Mouse (Mus musculus): ENCODE data around the gene Sp3.
"Not testable (repeated sequence)": the region's sequence is repeated elsewhere in the genome, so short reads cannot be mapped to it uniquely, and the experiment has no call there.

Sp3 gene

DNA sequence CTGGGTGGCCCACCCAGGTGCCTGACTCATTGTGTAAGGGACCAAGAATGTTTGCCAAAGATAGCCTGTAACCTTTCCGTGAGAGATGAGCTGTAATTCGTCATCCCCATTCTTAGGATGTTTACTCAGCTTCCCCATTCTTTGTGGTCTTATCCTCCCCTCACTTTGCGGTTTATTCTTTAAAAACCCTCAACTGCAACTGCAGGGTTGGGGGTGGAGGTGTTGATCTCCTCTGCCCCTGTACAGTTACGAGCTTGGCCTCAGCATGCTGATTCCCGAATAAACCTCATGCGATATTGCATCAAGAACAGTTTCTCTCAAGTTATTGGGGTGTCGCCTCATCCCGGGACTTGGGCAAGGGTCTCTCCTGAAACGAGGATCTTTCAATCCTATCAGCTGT is 8.7 kb upstream of the Sp3 start:
- DNase-seq, result not testable (repeated sequence)

DNA sequence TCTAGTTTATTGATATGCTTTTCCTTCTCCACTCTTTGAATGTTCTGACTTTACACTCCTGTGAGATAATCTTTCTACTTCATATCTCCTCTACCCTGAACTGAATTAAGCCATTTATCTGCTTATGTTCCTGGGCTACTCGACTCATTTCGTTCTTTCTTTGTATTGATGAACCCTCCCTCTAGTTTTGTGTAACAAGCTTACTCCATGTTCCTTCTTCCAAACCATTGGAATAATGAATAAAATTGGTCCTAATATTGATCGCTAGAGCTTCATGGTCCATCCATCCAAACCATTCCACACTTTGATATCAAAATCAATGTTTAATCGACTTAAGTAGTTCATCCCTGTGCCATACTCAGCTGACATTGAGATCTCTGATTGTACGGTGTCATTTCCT is 6.4 kb upstream of the Sp3 start, which contains the start of gene Gm11084:
Gene Gm11084 (minus strand): TSS at position 101 of the 400 bp plus-strand sequence.
- no peak for DNase-seq

DNA sequence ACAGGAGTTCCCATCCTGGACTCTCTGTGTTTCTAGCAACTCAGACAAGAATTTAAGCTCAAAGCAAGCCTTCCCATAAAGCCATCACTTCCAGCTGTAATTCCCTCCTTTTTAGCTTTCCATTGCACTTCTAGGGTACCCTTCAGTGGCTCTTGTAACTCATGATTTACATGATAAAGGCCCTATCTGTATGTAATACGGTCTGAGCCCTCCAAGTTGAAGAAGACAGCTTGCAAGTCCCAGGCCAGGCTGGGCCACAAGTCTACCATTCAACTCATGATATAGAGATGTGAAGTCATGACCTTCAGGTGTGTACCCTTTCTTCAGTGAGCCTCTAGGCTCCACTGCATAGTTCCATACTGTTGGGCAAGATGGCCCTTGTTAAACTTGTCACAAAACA is 5.3 kb upstream of the Sp3 start:
- no peak for DNase-seq

DNA sequence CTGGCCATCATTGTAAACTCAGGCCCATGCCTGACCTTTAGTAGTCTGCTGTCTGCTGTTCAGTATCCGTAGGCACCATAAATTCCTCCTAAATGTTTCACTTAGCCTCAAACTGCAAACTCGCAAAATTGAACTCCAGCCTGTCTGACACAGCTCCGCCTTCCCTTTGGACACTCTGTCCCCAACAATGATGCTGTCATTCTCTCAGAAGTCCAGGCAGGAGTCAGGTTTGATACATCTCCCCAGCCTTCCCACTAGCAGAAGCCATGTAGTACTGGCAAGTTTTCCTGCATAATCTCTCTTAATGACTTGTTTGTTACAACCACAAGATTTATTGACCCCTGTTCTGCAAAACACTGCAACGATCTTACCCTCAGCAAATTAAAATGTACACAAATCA is 4.6 kb upstream of the Sp3 start:
- no peak for DNase-seq

DNA sequence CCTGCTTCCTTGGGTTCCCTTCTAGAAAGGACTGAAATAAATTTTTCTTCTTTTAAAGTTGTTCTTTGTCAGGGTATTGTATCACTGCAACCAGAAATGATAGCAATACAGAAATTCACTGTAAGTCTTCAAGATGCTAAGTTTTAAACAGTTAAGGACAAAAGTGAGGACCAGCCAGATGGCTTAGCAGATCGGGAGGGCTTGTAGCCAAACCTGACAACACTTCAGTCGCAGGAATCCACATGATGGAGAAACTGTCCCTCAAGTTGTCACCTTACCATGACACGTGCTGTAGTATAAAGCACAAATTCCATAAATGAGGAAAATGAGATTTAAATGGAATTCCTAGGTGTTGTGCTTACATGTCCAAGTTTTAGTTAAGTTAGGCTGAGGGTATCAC is 3.0 kb upstream of the Sp3 start:
- DNase-seq, result no peak

DNA sequence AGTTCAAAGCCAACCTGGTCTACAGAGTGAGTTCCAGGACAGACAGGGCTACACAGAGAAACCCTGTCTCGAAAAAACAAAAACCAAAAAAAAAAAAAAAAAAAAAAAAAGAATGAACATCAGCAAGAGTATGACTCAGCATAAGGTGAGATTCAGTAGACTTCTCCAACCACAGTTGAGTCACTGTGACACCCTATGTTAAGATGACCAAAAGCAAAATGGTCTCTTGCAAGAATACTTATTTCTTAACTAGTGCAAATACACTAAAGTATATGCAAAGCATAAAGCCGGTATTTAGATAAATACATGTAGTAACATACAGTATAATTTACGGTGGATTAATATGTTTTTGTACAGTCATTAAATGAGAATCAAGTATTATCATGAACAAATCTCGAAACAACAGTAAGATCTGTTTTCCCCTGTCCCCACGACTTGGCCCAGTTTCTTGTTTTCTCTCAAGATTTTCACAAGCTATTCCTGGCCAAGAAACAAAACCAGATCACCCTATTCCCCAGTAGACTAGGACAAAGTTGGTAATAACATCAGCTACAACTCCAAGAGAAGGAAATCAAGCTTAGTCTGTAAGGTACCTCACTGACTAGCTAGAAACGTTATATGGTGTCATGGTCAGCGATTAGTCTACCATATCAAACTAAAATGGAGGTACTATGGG is 2.0 kb upstream of the Sp3 start:
- DNase-seq, result no peak

DNA sequence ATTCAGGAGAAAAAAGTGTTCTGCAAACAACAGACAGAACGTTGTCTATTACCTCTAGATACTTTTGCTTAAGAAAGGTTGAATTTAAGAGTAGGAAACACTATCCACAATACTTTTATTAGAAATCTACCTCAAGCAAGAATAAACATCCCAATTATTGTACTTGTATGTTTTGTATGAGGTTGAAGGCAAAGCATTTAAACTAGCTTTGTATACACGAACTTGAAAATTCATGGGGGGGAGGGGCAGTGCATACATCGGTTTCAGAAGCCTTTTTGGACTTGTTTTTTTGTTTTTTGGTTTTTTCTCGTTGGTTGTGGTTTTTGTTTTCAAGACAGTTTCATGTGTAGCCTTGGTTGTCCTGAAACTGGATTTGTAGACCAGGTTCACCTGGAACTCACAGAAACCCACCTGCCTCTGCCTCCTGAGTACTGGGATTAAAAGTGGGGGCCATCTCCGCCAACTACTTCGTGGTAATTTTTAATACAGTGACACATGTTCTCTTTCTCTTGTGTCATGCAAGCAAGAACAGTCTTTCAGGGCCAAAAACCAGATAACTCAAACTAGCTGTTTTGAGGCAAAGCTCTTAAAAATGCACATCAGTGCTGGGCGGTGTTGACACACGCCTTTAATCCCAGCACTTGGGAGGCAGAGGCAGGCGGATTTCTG is 1.3 kb upstream of the Sp3 start:
- DNase-seq, result no peak

DNA sequence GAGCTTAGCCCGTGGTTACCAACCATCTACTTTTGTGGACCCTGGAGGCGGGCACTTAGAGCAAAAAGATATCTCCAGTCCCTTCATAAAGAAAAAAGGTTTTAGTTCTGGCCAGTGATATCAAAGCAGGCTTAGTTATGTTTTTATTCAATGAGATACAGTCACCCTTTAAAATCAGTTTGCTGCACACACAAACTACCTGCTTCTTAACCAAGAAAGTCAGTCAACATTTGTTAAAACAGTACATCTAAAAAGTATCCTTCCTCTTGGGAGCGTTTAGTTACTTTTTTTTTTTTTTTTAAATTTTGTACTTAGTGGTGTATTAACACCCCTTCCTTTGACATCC is 802 bp upstream of the Sp3 start:
- DNase-seq, result no peak

DNA sequence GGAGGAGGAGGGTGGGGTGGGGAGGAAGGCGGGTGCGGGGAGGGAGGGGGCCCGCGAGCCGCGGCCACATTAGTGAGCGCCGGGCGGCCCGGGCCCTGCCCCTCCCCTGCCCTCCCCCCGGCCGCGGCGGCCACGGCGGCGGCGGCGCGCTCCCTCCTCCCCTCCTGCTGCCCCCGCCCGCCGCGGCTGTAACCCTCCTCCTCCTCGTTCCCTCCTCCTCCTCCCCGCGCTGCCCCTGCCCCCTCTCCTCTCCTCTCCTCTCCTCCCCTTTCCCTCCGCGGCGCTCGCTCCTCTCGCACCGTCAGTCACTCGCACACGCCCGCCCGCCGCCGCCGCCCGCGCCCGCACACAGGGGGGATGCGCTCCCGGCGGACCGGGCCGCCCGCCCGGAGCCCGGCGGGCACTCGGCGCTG is 581 bp downstream of the Sp3 start:
- DNase-seq, result peak; percentile 78

DNA sequence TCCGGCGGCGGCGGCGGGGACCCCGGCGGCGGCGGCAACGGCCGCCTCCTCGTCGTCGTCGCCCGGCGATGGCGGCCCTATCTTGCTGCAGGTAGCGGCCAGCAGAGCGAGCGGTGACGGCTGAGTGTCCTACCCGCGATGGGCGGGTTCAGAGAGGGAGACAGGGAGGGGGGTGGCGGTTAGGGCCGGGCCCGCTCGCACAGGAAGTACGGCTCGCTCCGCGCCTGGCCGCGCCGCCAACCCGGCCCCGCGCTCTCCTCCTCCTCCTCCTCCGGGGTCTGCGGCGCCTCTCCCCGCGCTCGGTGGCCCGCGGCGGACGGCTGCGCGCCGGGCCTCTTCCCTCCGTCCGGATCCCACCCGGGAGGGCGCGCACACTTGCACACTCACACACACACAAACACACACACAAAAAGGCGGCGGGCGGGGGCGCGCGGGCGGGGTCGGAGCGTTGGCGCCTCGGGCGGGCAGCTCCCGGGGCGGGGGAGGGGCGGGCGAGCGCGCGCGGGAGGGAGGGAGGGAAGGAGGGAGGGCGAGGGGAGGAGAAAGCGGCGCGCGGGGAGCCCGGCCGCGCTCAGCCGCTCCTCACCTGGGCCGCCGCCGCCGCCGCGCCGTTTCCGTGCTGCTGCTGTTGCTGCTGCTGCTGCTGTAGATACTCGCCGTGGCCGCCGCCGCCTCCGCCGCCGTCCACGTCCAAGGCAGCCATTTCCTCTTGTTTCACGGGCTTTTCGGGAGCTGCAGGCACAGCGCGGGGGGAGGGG is 1.2 kb downstream of the Sp3 start:
- DNase-seq, result peak; percentile 88

DNA sequence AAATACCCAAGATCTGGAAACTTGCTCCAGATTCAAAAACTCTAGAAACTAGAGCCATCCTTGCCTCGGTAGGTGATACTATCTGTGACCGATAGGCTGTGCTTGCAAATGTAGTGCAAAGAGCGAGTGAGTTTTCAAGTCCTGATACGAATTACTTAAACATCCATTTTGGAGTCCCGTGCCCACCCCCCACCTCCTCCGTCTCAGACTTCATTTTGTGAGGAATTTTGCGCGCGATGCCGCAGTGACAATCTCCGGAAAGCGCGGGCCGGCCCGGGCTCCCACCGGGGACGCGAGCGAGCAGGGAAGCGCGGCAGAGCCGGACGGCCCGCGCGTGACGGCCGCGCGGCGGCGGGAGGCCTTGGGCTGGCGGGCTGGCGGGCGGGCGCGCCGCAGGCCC is 1.8 kb downstream of the Sp3 start:
- DNase-seq, result no peak

DNA sequence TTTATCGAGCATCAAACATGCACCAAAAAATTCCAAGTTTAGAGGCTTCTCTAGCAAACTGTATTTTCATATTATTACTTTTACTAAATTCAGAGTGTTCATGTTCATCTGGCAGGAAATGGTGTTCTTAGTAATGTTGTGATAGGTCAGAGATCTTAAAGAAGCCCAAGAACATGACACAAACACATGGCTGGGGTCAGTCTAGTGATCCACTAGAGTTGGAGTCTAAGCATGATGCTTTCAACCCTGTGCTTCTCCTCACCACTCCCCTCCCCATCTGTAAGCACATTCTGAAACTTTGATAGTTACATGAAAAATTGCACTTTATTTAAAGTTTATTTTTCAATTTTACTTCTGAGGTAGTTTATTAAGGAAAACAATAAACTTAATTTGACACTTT is 3.0 kb downstream of the Sp3 start:
- DNase-seq, result no peak

DNA sequence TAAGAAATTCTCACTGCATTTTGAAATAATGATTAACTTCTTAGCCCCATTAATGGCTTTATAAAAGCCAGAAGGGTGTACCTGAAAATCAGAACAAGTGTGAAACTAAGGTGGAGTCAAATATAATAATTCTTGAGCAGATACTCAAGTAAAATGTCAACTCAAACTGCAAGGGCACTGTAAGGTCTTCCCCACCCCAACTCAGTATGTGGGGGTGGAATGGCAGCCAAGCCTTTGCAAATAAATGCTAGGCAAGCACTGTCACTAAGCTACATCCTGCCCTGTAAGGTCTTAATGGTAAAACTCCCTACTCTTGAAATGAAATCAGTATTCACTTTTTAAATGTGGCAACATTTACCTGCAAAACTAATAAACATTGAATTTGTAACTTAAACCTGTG is 4.2 kb downstream of the Sp3 start:
- DNase-seq, result no peak

DNA sequence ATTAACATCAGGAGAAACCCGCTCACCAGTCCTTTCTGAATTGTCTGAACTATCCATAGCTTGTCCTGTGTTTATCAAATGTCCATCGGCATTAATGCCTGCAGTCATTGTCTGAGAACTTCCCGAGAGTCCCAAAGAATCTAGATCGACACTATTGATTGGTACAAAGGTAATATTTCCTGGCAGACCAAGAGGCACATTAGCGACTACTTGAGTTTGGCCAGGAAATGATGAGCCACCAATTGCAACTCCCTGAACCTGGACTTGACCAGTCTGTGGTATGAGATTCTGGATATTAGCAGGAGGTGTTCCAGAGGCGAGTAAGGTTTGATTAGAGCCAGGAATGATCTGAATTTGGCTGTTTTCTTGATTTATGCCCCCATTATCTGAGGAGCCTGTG is 9.4 kb downstream of the Sp3 start:
- DNase-seq, result no peak

DNA sequence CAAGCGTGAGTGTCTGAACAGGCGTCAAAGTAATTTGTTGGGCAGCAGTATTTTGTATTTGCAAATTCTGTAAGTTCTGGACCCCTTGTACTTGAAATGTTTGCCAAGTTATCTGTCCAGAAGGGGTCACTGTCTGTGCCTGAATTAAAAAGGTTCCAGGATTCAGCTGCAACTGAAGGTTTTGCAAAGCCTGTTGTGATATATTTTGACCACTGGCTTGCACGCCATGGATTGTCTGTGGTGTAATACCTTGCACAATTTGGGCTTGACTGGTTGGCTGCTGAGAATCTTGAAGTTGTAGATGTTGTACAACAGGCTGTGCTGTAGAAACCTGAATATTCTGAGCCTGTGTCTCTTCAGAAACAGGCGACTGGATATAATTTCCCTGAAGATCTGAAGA is 9.9 kb downstream of the Sp3 start:
- DNase-seq, result no peak

DNA sequence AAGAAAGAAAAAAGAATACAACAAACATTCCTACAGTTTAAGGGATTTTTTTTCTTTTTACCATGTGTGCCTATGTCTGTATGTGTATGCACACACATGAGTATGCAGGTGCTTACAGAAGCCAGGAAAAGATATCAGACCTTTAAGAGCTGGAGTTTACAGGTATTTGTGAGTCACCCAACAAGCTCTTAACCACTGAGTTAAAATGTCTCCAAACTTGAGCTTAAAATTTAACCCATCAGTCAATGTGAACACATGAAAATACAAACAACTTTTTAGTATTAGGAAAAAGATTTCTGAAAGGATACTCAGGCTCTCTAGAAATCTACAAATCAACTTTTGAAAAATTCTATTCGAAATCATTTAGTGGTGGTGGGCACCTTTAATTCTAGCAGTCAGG is 11.7 kb downstream of the Sp3 start:
- DNase-seq, result no peak

DNA sequence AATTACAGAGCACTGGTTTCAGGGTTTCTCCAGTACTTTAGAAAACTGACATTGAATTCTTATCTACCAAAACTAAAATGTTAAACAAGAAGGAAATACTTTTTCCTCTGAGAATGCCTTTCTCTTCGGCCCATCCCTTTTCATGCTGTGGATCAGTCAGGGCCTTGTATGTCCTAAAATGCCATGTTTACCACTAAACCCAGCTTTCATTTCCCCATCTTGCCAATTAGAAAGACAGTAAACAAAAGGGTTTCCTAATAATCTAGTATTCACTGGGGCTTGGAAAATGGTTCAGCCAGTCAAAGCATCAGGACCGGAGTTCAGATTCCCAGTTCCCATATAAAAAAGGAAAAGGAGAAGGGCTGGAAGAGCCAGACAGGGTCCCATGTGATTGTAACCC is 14.8 kb downstream of the Sp3 start:
- DNase-seq, result no peak

DNA sequence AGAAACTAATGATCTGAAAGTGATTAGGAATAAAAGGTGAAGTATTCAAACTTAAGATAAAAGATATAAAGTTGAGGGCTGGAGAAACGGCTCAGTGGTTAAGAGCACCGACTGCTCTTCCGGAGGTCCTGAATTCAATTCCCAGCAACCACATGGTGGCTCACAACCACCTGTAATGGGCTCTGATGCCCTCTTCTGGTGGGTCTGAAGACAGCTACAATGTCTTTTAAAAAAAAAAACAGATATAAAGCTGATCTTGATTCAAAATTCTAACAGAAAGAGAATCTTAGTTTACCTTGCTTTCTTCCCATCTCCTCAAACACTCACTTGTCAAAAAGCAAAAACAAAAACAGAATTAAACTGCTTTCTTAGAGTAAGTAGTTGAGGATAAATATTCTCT is 23.8 kb downstream of the Sp3 start:
- no peak for DNase-seq

DNA sequence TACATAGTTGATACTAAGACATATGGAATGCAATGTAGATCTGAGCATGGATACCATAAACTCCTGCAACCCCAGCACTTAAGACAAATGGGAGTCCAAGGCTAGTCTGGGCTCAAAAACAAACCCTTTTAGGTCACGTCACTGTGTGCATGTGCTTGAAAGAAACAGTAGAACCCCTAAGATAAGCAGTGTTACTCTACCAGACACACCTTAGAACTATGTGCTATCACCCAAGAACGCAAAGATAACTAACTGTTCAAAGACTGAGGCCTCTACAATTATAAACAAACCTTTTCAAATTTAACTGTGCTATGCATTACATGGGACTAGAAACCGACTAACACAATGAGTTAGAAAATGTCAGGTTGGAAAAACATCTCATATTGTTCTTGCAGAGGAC is 27.3 kb downstream of the Sp3 start:
- DNase-seq, result no peak

DNA sequence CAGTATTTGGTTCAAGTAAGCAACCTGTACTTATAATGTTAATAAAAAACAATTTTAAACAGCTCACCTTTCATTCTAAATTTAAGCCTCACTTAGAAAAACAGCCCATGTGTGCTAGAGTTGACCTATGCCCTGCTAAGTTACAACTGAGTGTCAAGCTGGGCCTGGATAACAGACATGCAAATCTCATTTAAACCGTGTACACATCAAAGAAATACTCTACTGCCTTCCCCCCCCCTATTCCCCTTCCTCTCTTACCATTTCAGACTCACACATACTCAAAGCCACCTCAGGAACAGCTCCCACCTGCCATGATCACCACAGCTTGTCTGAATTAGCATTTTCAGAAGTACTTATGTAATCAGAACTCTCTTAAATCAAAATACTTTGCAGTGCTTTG is 44.3 kb downstream of the Sp3 start:
- DNase-seq, result no peak

DNA sequence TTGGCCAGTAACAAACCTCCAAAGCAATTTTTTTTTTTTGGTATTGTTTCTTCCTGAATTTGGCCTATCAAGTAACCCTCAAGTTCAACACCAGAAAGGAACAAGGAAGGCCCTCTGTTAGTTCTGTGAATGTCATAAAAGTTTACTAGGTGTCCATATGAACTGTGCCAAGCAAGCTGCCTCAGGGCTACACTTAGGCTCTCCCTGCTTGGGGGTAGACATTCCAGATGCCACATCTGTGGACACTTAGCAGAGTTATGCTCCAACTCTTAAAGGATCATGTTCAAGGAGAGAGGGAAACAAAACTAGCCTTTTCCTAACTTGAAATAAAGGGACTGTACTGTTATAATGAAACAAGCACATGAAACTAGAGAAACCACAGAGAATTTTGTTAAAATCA is 48.1 kb downstream of the Sp3 start:
- DNase-seq, result no peak

DNA sequence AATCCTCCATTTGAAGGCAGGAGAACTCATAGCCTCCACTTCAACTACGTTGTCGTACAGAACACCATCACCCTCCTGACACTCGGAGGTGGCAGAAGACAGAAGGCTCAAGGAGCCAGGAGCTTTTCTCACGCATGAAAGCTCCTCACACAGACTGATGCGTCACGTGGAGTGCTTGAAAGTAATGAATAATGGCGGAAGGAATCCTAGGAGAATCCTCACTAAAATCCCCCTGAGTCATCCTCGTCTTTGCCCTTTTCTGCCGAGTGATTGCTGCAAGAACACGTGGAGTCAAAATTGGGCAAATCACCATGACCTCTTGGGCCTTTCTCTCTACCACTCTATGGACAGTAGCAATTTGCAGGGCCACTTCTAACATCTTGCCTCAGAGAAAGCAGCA is 55.3 kb downstream of the Sp3 start:
- no peak for DNase-seq

DNA sequence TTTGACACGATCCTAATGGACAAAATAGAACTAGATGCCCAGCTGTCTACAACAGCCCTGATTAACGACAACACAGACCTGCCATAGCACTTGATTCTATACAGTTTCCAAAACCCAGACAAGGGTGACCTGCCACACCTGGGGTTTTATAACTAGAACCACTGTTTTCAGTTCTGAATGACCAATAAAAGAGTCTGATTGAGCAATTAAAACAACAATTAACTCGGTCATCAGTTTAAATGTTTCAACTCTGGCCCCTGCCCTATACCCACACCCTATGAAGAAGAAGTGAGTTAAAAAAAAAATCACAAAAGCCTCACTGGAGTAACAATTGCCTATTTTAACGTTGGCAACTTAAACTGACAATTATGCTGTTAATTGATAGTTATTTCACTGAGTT is 64.1 kb downstream of the Sp3 start:
- DNase-seq, result no peak

DNA sequence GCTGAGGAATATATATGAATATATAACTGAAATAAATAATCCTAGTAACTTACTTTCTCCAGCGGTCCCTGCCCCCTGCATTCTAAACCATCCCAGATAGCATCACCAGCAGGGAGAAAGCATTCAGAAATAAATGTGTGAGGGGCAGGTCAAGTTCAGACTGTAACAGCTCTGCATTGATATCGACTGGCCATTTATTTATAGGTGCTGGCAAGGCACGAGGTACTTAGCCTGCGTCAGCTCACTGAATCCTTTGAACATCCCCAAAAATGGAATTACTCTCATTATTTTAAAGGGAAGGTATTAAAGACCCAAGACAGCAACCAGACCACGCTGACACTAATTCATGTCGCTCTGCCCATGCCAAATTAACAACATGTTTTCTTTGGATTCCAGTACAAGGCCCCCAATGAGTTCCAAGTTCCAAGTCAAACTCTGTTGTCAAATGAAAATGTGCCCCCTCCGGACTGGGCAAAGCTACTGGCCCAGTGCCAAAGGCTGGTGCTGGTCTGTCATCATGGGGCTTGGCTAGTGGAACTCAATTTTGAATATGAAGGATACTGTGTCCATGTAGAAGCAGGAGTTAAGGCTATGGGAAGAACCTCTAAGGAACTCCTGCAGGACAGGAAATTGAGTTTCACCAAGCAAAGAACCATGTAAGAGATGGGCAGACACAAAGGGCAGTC is 64.9 kb downstream of the Sp3 start:
- DNase-seq, result no peak
